Mouse (Mus musculus): ENCODE measurements around the gene Degs2.
"Not testable (repeated sequence)": the region's sequence is repeated elsewhere in the genome, so short reads cannot be mapped to it uniquely, and the experiment has no call there.

Degs2 gene

GRCm38 (mm10) chr12:108702185-108702584, at the start of gene Degs2:
Gene Degs2 (minus strand): TSS chr12:108702315.
- DNase-seq (ENCODE audit: low read depth, low spot score): no peak

GRCm38 (mm10) chr12:108751790-108752189, 49.7 kb upstream of the Degs2 start:
- DNase-seq (ENCODE audit: low read depth, low spot score): no peak

DNA sequence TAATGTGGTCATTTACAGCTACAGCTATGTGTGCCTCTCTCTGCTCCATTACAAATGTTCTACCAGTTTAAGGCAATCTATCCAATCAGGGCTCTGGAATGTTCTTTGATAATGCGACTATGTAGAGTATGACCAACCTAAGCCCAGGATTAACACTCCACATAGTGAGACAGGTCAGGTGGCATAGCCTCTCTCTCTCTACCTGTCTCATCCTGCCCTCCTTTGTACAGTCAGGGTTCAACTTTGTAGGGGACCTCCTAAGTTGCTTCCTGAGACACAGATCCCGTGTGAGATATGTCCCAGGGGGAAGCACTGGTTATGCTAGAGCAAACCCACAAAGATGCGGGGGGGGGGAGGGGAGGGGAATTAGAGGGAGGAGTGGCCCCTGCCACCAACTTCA, 48.1 kb upstream of the Degs2 start:
- no peak for DNase-seq (ENCODE audit: low read depth, low spot score)

DNA sequence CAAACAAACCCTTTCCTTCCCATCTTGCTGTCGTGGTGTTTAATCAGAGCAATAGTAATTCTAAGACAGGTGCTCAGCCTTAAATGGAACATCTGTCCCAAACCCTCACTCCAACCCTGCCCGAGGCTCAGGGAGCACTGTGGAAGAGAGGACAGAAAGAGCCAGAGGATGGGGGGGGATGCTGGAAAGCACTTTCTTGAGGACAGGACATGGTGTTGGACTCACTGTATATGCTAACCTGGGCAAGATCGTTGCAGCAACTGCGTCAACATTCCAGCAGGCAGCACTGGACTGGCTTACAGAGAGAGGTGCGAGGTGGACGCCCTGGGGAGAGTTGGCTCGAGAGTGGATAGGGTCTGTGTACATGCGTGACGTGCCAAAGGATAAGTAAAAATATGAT, 47.3 kb upstream of the Degs2 start:
- no peak for DNase-seq (ENCODE audit: low read depth, low spot score)

DNA sequence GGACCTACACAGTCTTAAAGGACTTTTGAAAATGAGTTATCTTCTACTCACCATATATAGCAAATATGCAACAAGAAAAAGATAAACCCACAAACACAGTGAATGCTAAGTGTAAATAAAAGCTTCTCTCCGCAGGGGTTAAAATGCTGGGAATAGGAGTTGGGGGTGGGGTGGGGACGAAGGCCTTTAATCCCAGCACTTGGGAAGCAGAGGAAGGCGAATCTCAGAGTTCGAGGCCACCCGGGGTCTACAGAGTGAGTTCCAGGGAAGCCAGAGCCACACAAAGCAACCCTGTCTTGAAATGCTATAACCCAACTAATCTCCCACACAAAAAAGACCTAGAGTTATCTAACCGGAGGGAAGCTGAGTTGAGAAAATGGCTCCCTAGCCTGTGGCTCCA, 46.9 kb upstream of the Degs2 start:
- DNase-seq (ENCODE audit: low read depth, low spot score): no peak

GRCm38 (mm10) chr12:108745990-108746389, 43.9 kb upstream of the Degs2 start:
- DNase-seq (ENCODE audit: low read depth, low spot score): no peak

DNA sequence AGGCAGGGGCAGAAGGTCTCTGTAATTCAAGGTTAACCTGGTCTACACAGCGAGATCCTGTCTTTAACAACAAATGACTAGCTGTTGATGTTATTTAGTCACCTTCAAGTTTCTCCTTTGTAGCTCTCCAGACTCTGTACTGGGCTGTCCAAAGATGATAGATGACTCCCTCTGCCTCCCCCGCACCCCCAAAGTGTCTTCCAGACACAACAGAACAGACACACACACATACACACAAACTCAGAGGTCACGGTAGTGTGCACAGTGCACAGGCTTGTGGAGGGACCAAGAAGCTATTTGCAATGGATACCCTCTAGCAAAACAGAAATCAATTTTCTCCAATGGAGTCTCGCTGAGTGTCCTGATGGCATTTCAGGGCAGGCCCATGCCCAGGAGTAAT, 40.1 kb upstream of the Degs2 start:
- no peak for DNase-seq (ENCODE audit: low read depth, low spot score)

DNA sequence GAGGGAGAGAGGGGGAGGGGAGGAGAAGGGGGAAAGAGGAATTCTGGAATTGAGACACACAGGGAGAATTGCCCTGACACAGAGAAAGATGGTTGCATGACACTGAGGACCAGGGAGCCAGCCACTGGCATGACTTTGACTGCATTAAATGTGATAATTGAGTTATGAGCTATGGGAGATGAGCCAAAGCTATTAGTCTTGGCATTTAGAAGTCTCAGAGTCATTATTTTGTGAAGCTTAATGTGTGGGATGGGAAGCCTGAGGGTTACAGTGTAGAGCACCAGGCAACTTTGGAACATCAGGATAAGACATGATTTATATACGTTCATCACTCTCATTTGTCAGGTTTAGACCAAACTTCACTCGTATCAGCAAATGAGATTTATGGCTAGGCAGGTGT, 39.4 kb upstream of the Degs2 start:
- no peak for DNase-seq (ENCODE audit: low read depth, low spot score)

DNA sequence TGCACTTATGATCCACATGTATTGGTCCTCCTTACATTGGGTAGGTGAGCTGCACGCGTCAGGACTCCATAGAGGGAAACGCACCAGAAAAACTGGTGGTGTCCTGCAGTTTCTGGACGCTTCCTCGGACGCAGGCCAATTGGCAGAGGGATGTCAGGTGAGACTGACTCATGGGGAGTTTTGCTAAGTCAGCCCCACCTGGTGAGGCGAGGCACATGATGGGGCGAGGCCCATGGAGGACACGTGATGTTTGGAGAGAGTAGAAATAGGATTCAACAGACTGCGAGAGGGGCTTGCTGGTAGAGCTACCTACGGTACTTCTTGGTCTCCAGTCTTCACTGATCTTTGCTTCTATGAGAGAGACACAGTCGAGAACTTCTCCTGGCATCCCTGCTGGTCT, 36.6 kb upstream of the Degs2 start:
- DNase-seq (ENCODE audit: low read depth, low spot score): no peak

- DNase-seq (ENCODE audit: low read depth, low spot score): no peak
Measured at GRCm38 (mm10) chr12:108737838-108738237, 35.7 kb upstream of the Degs2 start.

DNA sequence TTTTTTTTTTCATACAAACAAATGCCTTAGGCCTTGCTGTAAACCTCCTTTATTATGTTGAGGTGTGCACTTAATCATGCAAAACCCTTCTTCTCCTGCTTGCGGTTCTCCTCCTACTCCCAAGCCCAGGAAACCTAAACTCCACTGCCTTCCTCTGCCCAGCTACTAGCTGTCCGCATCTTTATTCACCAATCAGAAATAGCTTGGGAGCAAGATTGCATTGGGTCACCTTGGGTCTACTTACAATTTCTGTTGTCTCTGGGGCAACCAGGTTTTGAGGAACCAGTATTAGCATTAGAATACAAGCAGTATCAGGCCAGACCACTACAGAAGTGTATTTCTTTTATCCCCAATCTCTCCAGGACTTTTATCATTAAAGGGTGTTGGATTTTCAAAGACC, 32.3 kb upstream of the Degs2 start:
- DNase-seq (ENCODE audit: low read depth, low spot score): no peak

GRCm38 (mm10) chr12:108723841-108724240, 21.7 kb upstream of the Degs2 start:
- no peak for DNase-seq (ENCODE audit: low read depth, low spot score)

- no peak for DNase-seq (ENCODE audit: low read depth, low spot score)
Measured at GRCm38 (mm10) chr12:108722464-108722863, 20.3 kb upstream of the Degs2 start.

DNA sequence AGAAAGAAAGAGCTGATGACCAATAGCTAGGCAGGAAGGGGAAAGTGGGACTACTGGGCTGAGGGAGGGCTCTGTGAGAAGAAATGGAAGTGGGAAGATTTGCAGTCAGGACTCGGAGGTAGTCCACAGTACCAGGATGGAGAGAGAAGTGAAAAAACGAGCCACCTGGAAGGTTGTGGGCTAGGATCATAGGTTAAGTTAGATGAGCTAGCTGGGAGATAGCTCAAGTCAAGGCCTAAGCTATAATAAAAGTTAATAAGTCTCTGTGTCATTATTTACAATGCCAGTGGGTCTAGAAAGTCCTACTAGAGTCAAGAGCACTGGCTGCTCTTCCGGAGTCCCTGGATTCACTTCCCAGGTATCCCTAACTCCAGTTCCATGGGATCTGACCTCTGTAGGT, 16.4 kb upstream of the Degs2 start:
- no peak for DNase-seq (ENCODE audit: low read depth, low spot score)

GRCm38 (mm10) chr12:108715854-108716253, 13.7 kb upstream of the Degs2 start:
- DNase-seq (ENCODE audit: low read depth, low spot score): no peak

- DNase-seq (ENCODE audit: low read depth, low spot score): not testable (repeated sequence)
Measured at GRCm38 (mm10) chr12:108713972-108714371, 11.9 kb upstream of the Degs2 start.

DNA sequence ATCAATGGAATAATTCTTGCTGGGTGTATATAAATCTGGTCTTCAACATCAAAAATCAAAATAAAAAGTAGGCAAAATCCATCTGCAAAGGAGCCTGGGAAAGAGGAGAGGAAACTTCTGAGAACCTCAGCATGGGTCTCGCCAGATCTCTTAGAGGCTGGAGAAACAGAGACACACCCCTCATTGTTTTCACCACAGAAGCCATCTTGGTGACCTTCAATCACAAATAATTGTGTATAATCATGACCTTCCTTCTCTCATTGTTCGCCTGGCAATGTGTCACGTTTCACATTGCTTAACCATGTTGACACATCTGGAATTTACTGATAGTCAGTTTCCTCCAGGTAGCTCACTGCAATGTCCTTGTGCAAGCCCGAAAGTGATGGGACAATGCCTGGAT, 10.4 kb upstream of the Degs2 start:
- no peak for DNase-seq (ENCODE audit: low read depth, low spot score)

- DNase-seq (ENCODE audit: low read depth, low spot score): no peak
Measured at GRCm38 (mm10) chr12:108710861-108711615, 8.9 kb upstream of the Degs2 start.

GRCm38 (mm10) chr12:108709964-108710765, 8.1 kb upstream of the Degs2 start:
- DNase-seq (ENCODE audit: low read depth, low spot score): no peak

DNA sequence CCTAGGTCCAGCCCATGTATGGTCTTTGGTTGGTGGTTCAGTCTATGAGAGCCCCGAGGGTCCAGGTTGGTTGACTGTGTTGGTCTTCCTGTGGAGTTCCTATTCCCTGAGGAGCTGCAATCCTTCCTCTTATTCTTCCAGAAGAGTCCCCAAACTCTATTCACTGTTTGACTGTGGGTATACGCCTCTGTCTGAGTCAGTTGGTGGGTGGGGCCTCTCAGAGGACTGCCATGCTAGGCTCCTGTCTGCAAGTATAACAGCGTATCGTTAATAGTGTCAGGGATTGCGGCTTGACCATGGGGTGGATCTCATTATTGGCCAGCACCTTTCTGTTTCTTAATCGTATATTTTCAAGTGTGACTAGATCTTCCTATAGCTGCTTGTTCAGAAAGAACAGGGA, 7.3 kb upstream of the Degs2 start:
- no peak for DNase-seq (ENCODE audit: low read depth, low spot score)

DNA sequence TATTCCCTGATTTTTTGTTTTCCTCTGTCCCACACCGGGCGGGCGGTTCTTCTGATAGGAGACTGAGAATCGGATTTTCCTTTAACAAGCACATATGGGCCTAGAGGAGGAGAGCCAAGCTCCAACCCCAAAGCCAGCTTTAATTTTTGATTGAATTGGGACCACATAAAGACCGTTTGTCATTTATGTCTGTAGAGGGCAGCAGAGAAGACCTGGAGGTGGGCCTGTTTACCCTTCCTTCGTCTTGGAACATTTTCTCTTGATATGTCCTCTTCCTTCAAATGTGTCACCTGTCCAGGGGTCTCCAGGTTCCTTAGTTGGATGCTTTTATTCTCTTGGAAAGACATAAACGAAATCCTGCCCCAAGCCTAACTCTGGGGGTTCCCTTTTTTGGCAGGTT, 4.0 kb upstream of the Degs2 start:
- no peak for DNase-seq (ENCODE audit: low read depth, low spot score)

DNA sequence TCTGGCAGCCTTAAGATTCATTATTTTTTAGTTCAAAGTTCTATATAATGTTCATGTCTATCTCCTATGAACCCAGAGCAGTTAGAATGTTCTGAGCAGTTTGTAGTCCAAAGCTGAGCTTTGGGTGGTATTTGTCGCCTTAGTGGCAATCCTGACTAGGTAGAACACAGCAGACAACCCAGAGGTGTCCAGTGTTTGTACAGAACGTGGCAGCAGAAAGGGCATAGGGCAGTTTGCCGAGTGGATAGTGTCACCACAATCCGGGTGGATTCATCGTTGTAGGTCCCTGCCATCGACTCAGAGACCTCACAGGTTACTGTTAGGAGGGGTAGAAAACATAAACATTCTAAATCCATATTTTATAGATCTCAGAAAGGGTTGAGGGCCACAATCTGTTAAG, 3.4 kb upstream of the Degs2 start:
- DNase-seq (ENCODE audit: low read depth, low spot score): no peak

DNA sequence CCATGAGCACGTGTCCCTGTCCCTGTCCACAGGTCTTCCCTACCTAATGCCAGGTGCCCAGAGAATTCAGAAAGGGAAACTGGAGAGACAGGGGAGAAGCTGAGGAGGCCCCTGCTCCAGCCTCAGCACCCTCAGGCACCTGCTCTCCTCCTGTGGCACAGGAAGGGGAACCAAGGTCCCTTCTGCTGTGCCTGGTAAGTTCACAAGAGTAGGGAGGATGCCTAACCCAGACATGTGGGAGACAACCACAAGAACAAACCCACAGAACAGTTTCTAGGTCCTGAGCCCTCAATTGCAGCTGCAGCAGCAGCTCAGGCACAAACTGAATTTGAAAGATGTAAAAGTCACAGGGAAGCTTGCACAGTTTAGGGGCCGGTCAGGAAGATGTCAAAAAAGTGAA, 894 bp downstream of the Degs2 start:
- no peak for DNase-seq (ENCODE audit: low read depth, low spot score)
